Mouse (Mus musculus): ENCODE measurements around the gene Jam2. TPM values are rescaled to one million over a fixed set of nuclear protein-coding genes. Genes with fewer than 3 reads are reported as not detected.

Gene Jam2
- total and polyA plus RNA-seq, 2 experiments: 2.4 to 9.8 TPM

- no peaks in the 10 kb centered on the region; the same call in 1 of the 2 replicates for H3K36me3 ChIP-seq (ENCODE audit: control insufficient read depth, insufficient read depth, low read length)
- TF ChIP-seq CTCF (IDR thresholded peaks at IDR 0.05; ENCODE audit: low read depth, low read length): peak; percentile 31; the same call in 1 of the 2 replicates
- TF ChIP-seq POLR2A (IDR thresholded peaks at IDR 0.05; ENCODE audit: extremely low read depth, insufficient read depth, low read length): no peak
- H3K4me3 ChIP-seq (ENCODE audit: insufficient read depth, low read depth, low read length): peak overlapping the region; percentile 21; the same call in 1 of the 2 replicates
- 63% methylated on average over 7 of the region's 7 CpGs for WGBS
- H3K4me1 ChIP-seq (ENCODE audit: control insufficient read depth, insufficient read depth, low read length): peaks cover 4% of the 10 kb centered on the region; the same call in 1 of the 2 replicates
- DNase-seq (ENCODE audit: extremely low read depth, low read depth, low spot score): no peak
- H3K79me2 ChIP-seq (ENCODE audit: control insufficient read depth, insufficient read depth, low read length): no peaks in the 10 kb centered on the region
- H3K9ac ChIP-seq (ENCODE audit: low read depth, low read length): no peak overlapping the region
- 0 out of 2 replicates have a peak, but pooled peaks cover 4% of the 10 kb centered on the region for H3K27me3 ChIP-seq (ENCODE audit: control insufficient read depth, insufficient read depth, low read length)
- H3K27ac ChIP-seq (replicated peaks; ENCODE audit: insufficient read depth, low read depth, low read length): no peak overlapping the region
Measured at GRCm38 (mm10) chr16:84776089-84776784, 2.3 kb downstream of the Jam2 start.

GRCm38 (mm10) chr16:84778431-84778830 lies 4.5 kb downstream of the Jam2 start:
- 0 out of 2 replicates have a peak, but pooled peaks cover 4% of the 10 kb centered on the region for H3K27me3 ChIP-seq (ENCODE audit: control insufficient read depth, insufficient read depth, low read length)
- H3K36me3 ChIP-seq (ENCODE audit: control insufficient read depth, insufficient read depth, low read length): no peaks in the 10 kb centered on the region; the same call in 1 of the 2 replicates
- DNase-seq (ENCODE audit: extremely low read depth, low read depth, low spot score): no peak
- H3K4me1 ChIP-seq (ENCODE audit: control insufficient read depth, insufficient read depth, low read length): peaks cover 4% of the 10 kb centered on the region; the same call in 1 of the 2 replicates
- no peak overlapping the region for H3K4me3 ChIP-seq (ENCODE audit: insufficient read depth, low read depth, low read length)
- H3K9ac ChIP-seq (ENCODE audit: low read depth, low read length): no peak overlapping the region
- TF ChIP-seq POLR2A (IDR thresholded peaks at IDR 0.05; ENCODE audit: extremely low read depth, insufficient read depth, low read length) (no peak), CTCF (IDR thresholded peaks at IDR 0.05; ENCODE audit: low read depth, low read length) (no peak)
- WGBS: 92% methylated on average over 6 of the region's 6 CpGs
- no peak overlapping the region for H3K27ac ChIP-seq (replicated peaks; ENCODE audit: insufficient read depth, low read depth, low read length)
- no peaks in the 10 kb centered on the region for H3K79me2 ChIP-seq (ENCODE audit: control insufficient read depth, insufficient read depth, low read length)

GRCm38 (mm10) chr16:84778861-84779630 lies 5.1 kb downstream of the Jam2 start:
- no peak for DNase-seq (ENCODE audit: extremely low read depth, low read depth, low spot score)
- Histone ChIP-seq H3K79me2 (ENCODE audit: control insufficient read depth, insufficient read depth, low read length) (no peaks in the 10 kb centered on the region), H3K27ac (replicated peaks; ENCODE audit: insufficient read depth, low read depth, low read length) (no peak overlapping the region), H3K4me3 (ENCODE audit: insufficient read depth, low read depth, low read length) (no peak overlapping the region), H3K9ac (ENCODE audit: low read depth, low read length) (no peak overlapping the region), H3K27me3 (ENCODE audit: control insufficient read depth, insufficient read depth, low read length) (0 out of 2 replicates have a peak, but pooled peaks cover 4% of the 10 kb centered on the region), H3K4me1 (ENCODE audit: control insufficient read depth, insufficient read depth, low read length) (peaks cover 4% of the 10 kb centered on the region; the same call in 1 of the 2 replicates), H3K36me3 (ENCODE audit: control insufficient read depth, insufficient read depth, low read length) (no peaks in the 10 kb centered on the region; the same call in 1 of the 2 replicates)
- WGBS: 94% methylated on average over 6 of the region's 6 CpGs
- no peak for TF ChIP-seq POLR2A (IDR thresholded peaks at IDR 0.05; ENCODE audit: extremely low read depth, insufficient read depth, low read length)
- no peak for TF ChIP-seq CTCF (IDR thresholded peaks at IDR 0.05; ENCODE audit: low read depth, low read length)

GRCm38 (mm10) chr16:84779718-84780117 lies 5.8 kb downstream of the Jam2 start:
- Histone ChIP-seq H3K36me3 (ENCODE audit: control insufficient read depth, insufficient read depth, low read length) (no peaks in the 10 kb centered on the region; the same call in 1 of the 2 replicates), H3K27ac (replicated peaks; ENCODE audit: insufficient read depth, low read depth, low read length) (no peak overlapping the region; the same call in 1 of the 2 replicates), H3K27me3 (ENCODE audit: control insufficient read depth, insufficient read depth, low read length) (no peaks in the 10 kb centered on the region), H3K79me2 (ENCODE audit: control insufficient read depth, insufficient read depth, low read length) (no peaks in the 10 kb centered on the region), H3K9ac (ENCODE audit: low read depth, low read length) (no peak overlapping the region), H3K4me3 (ENCODE audit: insufficient read depth, low read depth, low read length) (no peak overlapping the region), H3K4me1 (ENCODE audit: control insufficient read depth, insufficient read depth, low read length) (no peaks in the 10 kb centered on the region)
- 79% methylated on average over 5 of the region's 5 CpGs for WGBS
- TF ChIP-seq CTCF (IDR thresholded peaks at IDR 0.05; ENCODE audit: low read depth, low read length) (no peak), POLR2A (IDR thresholded peaks at IDR 0.05; ENCODE audit: extremely low read depth, insufficient read depth, low read length) (no peak)
- no peak for DNase-seq (ENCODE audit: extremely low read depth, low read depth, low spot score)

GRCm38 (mm10) chr16:84783279-84783678 lies 9.4 kb downstream of the Jam2 start:
- Histone ChIP-seq H3K27ac (replicated peaks; ENCODE audit: insufficient read depth, low read depth, low read length) (no peak overlapping the region), H3K79me2 (ENCODE audit: control insufficient read depth, insufficient read depth, low read length) (no peaks in the 10 kb centered on the region), H3K9ac (ENCODE audit: low read depth, low read length) (no peak overlapping the region), H3K4me3 (ENCODE audit: insufficient read depth, low read depth, low read length) (no peak overlapping the region), H3K27me3 (ENCODE audit: control insufficient read depth, insufficient read depth, low read length) (no peaks in the 10 kb centered on the region), H3K4me1 (ENCODE audit: control insufficient read depth, insufficient read depth, low read length) (no peaks in the 10 kb centered on the region), H3K36me3 (ENCODE audit: control insufficient read depth, insufficient read depth, low read length) (no peaks in the 10 kb centered on the region; the same call in 1 of the 2 replicates)
- DNase-seq (ENCODE audit: extremely low read depth, low read depth, low spot score): no peak
- 35% methylated on average over 2 of the region's 2 CpGs for WGBS
- TF ChIP-seq POLR2A (IDR thresholded peaks at IDR 0.05; ENCODE audit: extremely low read depth, insufficient read depth, low read length) (no peak), CTCF (IDR thresholded peaks at IDR 0.05; ENCODE audit: low read depth, low read length) (no peak)
